13 mouse cellular contexts compared by ENCODE assay signal in genomic region chr19:27317337-27317736, GRCm38 (mm10). TPM values are rescaled to one million over a fixed set of nuclear protein-coding genes. Genes with fewer than 3 reads are reported as not detected.
DNase-seq lines count a peak whose midpoint lies in the region; ATAC-seq and TF ChIP-seq lines count a peak whose summit lies in the region.
"Had no signal": no experiment of that assay in that cellular context is flagged by ENCODE, and none has a peak within 500 bp of the region (broad histone marks: within the 10 kb centered on the region; RNA-seq: fewer than 3 reads in every experiment).

No protein-coding gene starts in this region.

- no peak overlapping the region for H3K27ac ChIP-seq in midbrain, embryonic 11.5 days (ENCODE audit: low read depth, low read length)
- no peak overlapping the region for H3K27ac ChIP-seq in midbrain, embryonic 15.5 days
- H3K27ac ChIP-seq in liver, postnatal 0 days (ENCODE audit: low read depth), result no peak overlapping the region

- no peak for TF ChIP-seq CTCF in liver, postnatal 0 days (IDR thresholded peaks at IDR 0.05; ENCODE audit: low read depth)

- no peak overlapping the region for H3K4me2 ChIP-seq in midbrain, embryonic 11.5 days
- H3K4me2 ChIP-seq in midbrain, embryonic 15.5 days, result no peak overlapping the region
- no peak overlapping the region for H3K4me2 ChIP-seq in liver, postnatal 0 days (ENCODE audit: low read depth, low read length)

- peak; percentile 14 for DNase-seq in gastrocnemius, postnatal 25 days
- no peak for DNase-seq in gastrocnemius, postnatal 10 days
- DNase-seq in midbrain, embryonic 11.5 days (ENCODE audit: low spot score, missing footprints), result peak; percentile 78
- peak; percentile 55 for DNase-seq in forelimb bud, embryonic 11.5 days (ENCODE audit: low read depth, low spot score)
- peak; percentile 28 for DNase-seq in retina, embryonic 14.5 days (ENCODE audit: low spot score)
- DNase-seq in liver, postnatal 0 days, result no peak
- no peak for DNase-seq in spleen, postnatal 10 days (ENCODE audit: low spot score in 2 of 2)
- DNase-seq: adrenal gland, postnatal 36 days; cerebellum, postnatal 14 days; lung, adult 18-20 months had no signal

- no peak overlapping the region for H3K4me3 ChIP-seq in midbrain, embryonic 11.5 days (ENCODE audit: low read depth, low read length)
- no peak overlapping the region for H3K4me3 ChIP-seq in midbrain, embryonic 15.5 days
- H3K4me3 ChIP-seq in liver, postnatal 0 days (ENCODE audit: low read depth, low read length), result no peak overlapping the region

- ATAC-seq in midbrain, embryonic 11.5 days (ENCODE audit: low FRiP score), result no peak
- ATAC-seq in midbrain, embryonic 15.5 days (replicated peaks), result no peak
- no peak for ATAC-seq in liver, postnatal 0 days
- ATAC-seq: inflammation-experienced regulatory T-cells, adult 6 months had no signal

- WGBS in midbrain, embryonic 11.5 days, result 48% methylated on average over 5 of the region's 5 CpGs
- 37% methylated on average over 5 of the region's 5 CpGs for WGBS in midbrain, embryonic 15.5 days
- WGBS in liver, postnatal 0 days (ENCODE audit: insufficient replicate concordance), result 83% methylated on average over 5 of the region's 5 CpGs

- no peak overlapping the region for H3K9ac ChIP-seq in midbrain, embryonic 11.5 days (ENCODE audit: low read length)
- no peak overlapping the region for H3K9ac ChIP-seq in midbrain, embryonic 15.5 days
- no peak overlapping the region for H3K9ac ChIP-seq in liver, postnatal 0 days (replicated peaks)

- 0 out of 2 replicates have a peak, but pooled peaks cover 2% of the 10 kb centered on the region for H3K4me1 ChIP-seq in midbrain, embryonic 11.5 days (ENCODE audit: control insufficient read depth, insufficient read depth, low read length)
- H3K4me1 ChIP-seq in midbrain, embryonic 15.5 days, result no peaks in the 10 kb centered on the region
- H3K4me1 ChIP-seq in liver, postnatal 0 days (ENCODE audit: insufficient read depth), result no peaks in the 10 kb centered on the region

- no peak for TF ChIP-seq EP300 in liver, postnatal 0 days (IDR thresholded peaks at IDR 0.05; ENCODE audit: low read depth)

- H3K9me3 ChIP-seq in midbrain, embryonic 11.5 days (ENCODE audit: control insufficient read depth, low read length), result no peaks in the 10 kb centered on the region
- no peaks in the 10 kb centered on the region for H3K9me3 ChIP-seq in midbrain, embryonic 15.5 days
- no peaks in the 10 kb centered on the region for H3K9me3 ChIP-seq in liver, postnatal 0 days (ENCODE audit: low read length)

- no peaks in the 10 kb centered on the region for H3K27me3 ChIP-seq in midbrain, embryonic 11.5 days (ENCODE audit: control insufficient read depth, insufficient read depth, low read length)
- H3K27me3 ChIP-seq in midbrain, embryonic 15.5 days (replicated peaks), result no peaks in the 10 kb centered on the region
- H3K27me3 ChIP-seq in liver, postnatal 0 days (ENCODE audit: insufficient read depth, low read length), result no peaks in the 10 kb centered on the region

- H3K36me3 ChIP-seq in midbrain, embryonic 11.5 days (ENCODE audit: control insufficient read depth, insufficient read depth, low read length), result no peaks in the 10 kb centered on the region
- H3K36me3 ChIP-seq in midbrain, embryonic 15.5 days (replicated peaks), result no peaks in the 10 kb centered on the region
- H3K36me3 ChIP-seq in liver, postnatal 0 days (replicated peaks; ENCODE audit: insufficient read depth, low read length), result no peaks in the 10 kb centered on the region

RNA-seq across cellular contexts. Expression of gene Kcnv2, which starts 5.1 kb away (rescaled TPM):
- total RNA-seq in gastrocnemius, postnatal 25 days (2021), result under 1 TPM; 0.05 TPM
- total RNA-seq in gastrocnemius, postnatal 10 days (2021), result under 1 TPM in 1 of 2 experiments, not detected in 1; 0.05 TPM
- 0.19 and 0.29 TPM in 2 replicates for polyA plus RNA-seq in midbrain, embryonic 11.5 days (2014; fragmentation: Nextera tagmentation; extraction: Ambion mirVana)
- polyA plus RNA-seq in midbrain, embryonic 15.5 days (2015; fragmentation: Nextera tagmentation; extraction: Ambion mirVana), result 0.03 and 0.04 TPM in 2 replicates
- polyA plus RNA-seq in liver, postnatal 0 days (2015; fragmentation: Nextera tagmentation; extraction: Ambion mirVana), result not detected in 2 replicates
- total RNA-seq: monocyte, adult 5-6 weeks had no signal
- polyA plus RNA-seq: inflammation-experienced regulatory T-cells, adult 6 months had no signal

Comparison
In these comparisons a context has a peak if more than half of its experiments do, and no peak if none do; other contexts are left out.
1. DNase-seq: peak in gastrocnemius, postnatal 25 days (single experiment), midbrain, embryonic 11.5 days (single experiment), forelimb bud, embryonic 11.5 days (single experiment) and retina, embryonic 14.5 days (single experiment); none in gastrocnemius, postnatal 10 days (single experiment), liver, postnatal 0 days (single experiment) and spleen, postnatal 10 days (0 of 2).